Mouse (Mus musculus): ENCODE measurements at regions not wholly inside any gene's neighbourhood (a gene's known extent, or its start where the extent isn't known, plus 50 kb on each side); places are given as distances from the start of the nearest gene placed in this dataset.
A peak's percentile ranks its signal among the peaks of the same experiment; 100 is the strongest.

DNA sequence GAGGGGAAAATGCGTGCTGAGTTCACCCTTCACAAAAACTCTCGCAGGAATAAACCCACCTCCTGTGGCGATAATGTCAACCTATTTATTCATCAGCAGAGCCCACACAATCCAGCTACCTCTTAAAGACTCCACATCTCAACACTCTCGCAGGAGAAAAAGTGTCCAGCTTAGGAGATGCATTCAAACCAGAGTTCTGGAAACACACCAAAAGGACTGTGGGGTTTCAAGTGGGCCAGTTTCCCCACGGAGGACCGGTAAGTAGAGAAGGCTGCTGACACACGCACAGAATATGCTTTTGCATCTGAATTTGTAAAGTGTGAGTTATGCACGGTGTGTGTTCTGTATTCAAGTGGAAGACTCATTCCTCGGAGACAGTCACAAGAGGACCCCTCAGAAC, 164.0 kb downstream of the Rpap3 start:
- TF ChIP-seq CTCF (IDR thresholded peaks at IDR 0.05; ENCODE audit: low read depth): no peak
- H3K36me3 ChIP-seq (ENCODE audit: insufficient read depth): no peaks in the 10 kb centered on the region
- WGBS: 56% methylated on average over 9 of the region's 9 CpGs
- no peak overlapping the region for H3K4me2 ChIP-seq (ENCODE audit: low read depth)
- H3K9ac ChIP-seq: no peak overlapping the region
- H3K27me3 ChIP-seq (ENCODE audit: insufficient read depth, low read length): no peaks in the 10 kb centered on the region; the same call in 1 of the 2 replicates
- ATAC-seq (no peak), DNase-seq (no peak)
- no peaks in the 10 kb centered on the region for H3K4me1 ChIP-seq (ENCODE audit: insufficient read depth)
- no peaks in the 10 kb centered on the region for H3K9me3 ChIP-seq (ENCODE audit: low read length)
- no peak overlapping the region for H3K27ac ChIP-seq (ENCODE audit: low read depth, low read length)
- no peak overlapping the region for H3K4me3 ChIP-seq (ENCODE audit: low read depth, low read length)

DNA sequence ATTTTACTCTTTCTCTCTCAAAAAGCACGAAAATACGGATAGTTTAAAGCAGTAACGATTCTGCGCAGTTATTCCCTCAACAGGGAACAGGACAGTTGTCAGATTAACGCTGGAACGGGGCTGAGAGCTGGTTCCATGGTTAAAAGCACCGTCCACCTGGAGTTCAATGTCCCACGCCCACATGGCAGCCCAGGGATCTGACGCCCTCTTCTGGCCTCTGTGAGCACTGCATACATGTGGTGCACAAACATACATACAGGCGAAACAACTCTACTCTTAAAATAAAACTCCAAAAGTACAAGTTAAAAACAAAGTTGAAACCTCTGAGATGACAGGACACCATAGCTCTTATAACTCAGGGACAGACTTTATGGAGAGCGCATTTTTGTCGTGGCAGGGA, 169.5 kb downstream of the Rpap3 start:
- no peak overlapping the region for H3K9ac ChIP-seq
- DNase-seq: no peak
- no peaks in the 10 kb centered on the region for H3K9me3 ChIP-seq (ENCODE audit: low read length)
- WGBS: 88% methylated on average over 12 of the region's 12 CpGs
- H3K4me3 ChIP-seq (ENCODE audit: low read depth, low read length): no peak overlapping the region
- 0 out of 2 replicates have a peak, but pooled peaks cover 11% of the 10 kb centered on the region for H3K4me1 ChIP-seq (ENCODE audit: insufficient read depth)
- H3K27me3 ChIP-seq (ENCODE audit: insufficient read depth, low read length): no peaks in the 10 kb centered on the region; the same call in 1 of the 2 replicates
- no peak for ATAC-seq
- peak; percentile 32; the same call in 1 of the 2 replicates for TF ChIP-seq CTCF (IDR thresholded peaks at IDR 0.05; ENCODE audit: low read depth)
- H3K4me2 ChIP-seq (ENCODE audit: low read depth): no peak overlapping the region
- no peaks in the 10 kb centered on the region for H3K36me3 ChIP-seq (ENCODE audit: insufficient read depth)
- 0 out of 2 replicates have a peak overlapping the region, but pooled peaks have one; percentile 29 for H3K27ac ChIP-seq (ENCODE audit: low read depth, low read length)

DNA sequence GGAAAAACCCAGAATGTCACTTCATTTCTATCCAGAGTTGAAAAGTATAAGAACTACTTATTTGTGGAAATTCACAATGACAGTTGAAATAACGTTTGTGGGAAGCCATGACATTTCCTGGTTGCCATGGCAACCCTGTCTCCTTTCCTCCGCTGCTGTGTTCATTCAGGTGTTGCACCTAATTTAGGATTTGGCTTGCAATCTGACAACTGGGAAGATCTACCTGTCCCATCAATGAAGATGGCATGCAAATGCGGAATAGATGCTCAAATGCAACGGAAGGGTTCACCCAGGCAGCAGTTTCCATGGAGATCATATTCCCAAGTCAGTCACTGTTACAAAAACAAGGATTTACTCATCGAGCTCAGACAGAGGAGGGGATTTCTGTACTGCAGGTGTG, 170.7 kb downstream of the Rpap3 start:
- 45% methylated on average over 5 of the region's 5 CpGs for WGBS

DNA sequence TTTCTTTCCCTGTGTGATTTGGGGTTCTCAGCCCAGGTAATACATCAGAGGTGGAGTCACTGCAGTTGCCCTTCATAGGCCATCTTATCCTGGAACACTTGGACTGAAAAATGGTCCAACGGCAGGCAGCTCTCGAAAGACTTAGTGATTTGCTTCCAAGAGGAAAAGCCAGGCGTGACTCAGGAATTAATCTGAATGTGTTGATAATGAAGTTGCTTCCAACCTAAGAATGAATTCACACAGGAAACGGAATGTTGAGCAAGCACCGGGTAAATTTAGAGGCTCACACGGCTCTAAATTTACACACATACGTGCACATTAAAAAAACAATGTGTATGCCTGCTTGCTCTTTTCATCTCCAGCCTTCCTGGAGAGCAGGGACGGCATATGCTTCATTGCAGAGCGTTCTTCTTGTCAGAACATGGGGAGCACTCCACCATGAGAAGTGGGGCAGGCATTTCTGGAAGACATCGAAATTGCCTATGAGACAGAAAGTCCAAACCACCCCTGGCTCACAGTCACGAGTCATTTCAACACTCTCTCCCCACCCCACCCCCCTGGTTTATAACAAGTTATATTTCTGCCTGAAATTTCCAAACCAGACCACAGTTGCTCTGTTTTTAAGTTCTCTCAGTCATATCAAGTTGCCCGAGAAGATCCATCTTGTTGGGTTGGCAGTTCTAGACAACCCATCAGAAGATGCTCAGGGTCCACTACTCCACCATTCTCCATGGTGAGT, 171.9 kb downstream of the Rpap3 start:
- ATAC-seq (no peak), DNase-seq (peak; percentile 20)
- Histone ChIP-seq H3K4me3 (ENCODE audit: low read depth, low read length) (no peak overlapping the region), H3K27me3 (ENCODE audit: insufficient read depth, low read length) (no peaks in the 10 kb centered on the region), H3K9me3 (ENCODE audit: low read length) (no peaks in the 10 kb centered on the region), H3K9ac (no peak overlapping the region), H3K27ac (ENCODE audit: low read depth, low read length) (no peak overlapping the region), H3K4me2 (ENCODE audit: low read depth) (no peak overlapping the region), H3K36me3 (ENCODE audit: insufficient read depth) (no peaks in the 10 kb centered on the region), H3K4me1 (ENCODE audit: insufficient read depth) (0 out of 2 replicates have a peak, but pooled peaks cover 11% of the 10 kb centered on the region)
- WGBS: 73% methylated on average over 12 of the region's 12 CpGs
- no peak for TF ChIP-seq CTCF (IDR thresholded peaks at IDR 0.05; ENCODE audit: low read depth)

More for the DNA sequence above, 170.7 kb downstream of the Rpap3 start:
- H3K4me1 ChIP-seq (ENCODE audit: insufficient read depth): 0 out of 2 replicates have a peak, but pooled peaks cover 11% of the 10 kb centered on the region
- no peak overlapping the region for H3K4me2 ChIP-seq (ENCODE audit: low read depth)
- peak; percentile 76; the same call in 1 of the 2 replicates for ATAC-seq
- H3K9ac ChIP-seq: no peak overlapping the region
- no peaks in the 10 kb centered on the region; the same call in 1 of the 2 replicates for H3K27me3 ChIP-seq (ENCODE audit: insufficient read depth, low read length)
- no peaks in the 10 kb centered on the region for H3K36me3 ChIP-seq (ENCODE audit: insufficient read depth)
- DNase-seq: peak; percentile 81
- TF ChIP-seq CTCF (IDR thresholded peaks at IDR 0.05; ENCODE audit: low read depth): no peak
- H3K4me3 ChIP-seq (ENCODE audit: low read depth, low read length): no peak overlapping the region
- H3K27ac ChIP-seq (ENCODE audit: low read depth, low read length): peak overlapping the region; percentile 55
- no peaks in the 10 kb centered on the region for H3K9me3 ChIP-seq (ENCODE audit: low read length)

DNA sequence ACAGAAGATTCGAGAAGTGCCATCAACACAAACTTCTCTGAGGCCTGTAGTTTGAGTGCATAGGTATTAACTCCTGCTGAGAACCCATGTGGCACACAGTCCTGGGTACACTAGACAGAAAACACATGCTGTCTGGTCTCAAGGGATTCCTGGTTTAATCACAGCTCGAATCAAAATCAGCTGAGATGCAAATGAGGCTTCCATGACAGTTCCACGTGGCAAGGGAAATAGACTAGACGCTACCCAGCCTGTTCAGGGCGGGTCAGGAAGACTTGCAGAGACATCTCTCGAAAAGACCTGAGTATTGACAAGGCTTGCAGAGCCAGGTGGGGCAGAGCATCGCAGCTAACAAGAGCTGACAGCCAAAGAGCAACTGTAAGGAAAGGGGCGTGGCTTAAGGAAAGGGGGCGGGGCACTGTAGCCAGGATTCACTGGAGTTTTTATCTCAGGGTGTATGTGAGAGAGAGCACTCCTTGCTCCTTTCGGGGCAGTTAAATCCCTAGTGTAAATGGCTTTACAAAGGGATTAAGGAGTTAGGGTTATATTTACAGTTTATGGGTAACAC, 173.2 kb downstream of the Rpap3 start:
- no peaks in the 10 kb centered on the region for H3K36me3 ChIP-seq (ENCODE audit: insufficient read depth)
- DNase-seq: no peak
- no peak for TF ChIP-seq CTCF (IDR thresholded peaks at IDR 0.05; ENCODE audit: low read depth)
- no peak overlapping the region for H3K27ac ChIP-seq (ENCODE audit: low read depth, low read length)
- WGBS: 59% methylated on average over 10 of the region's 10 CpGs
- H3K4me1 ChIP-seq (ENCODE audit: insufficient read depth): 0 out of 2 replicates have a peak, but pooled peaks cover 11% of the 10 kb centered on the region
- no peak overlapping the region for H3K9ac ChIP-seq
- H3K27me3 ChIP-seq (ENCODE audit: insufficient read depth, low read length): no peaks in the 10 kb centered on the region
- no peak overlapping the region for H3K4me3 ChIP-seq (ENCODE audit: low read depth, low read length)
- H3K9me3 ChIP-seq (ENCODE audit: low read length): no peaks in the 10 kb centered on the region
- no peak overlapping the region for H3K4me2 ChIP-seq (ENCODE audit: low read depth)
- no peak for ATAC-seq

DNA sequence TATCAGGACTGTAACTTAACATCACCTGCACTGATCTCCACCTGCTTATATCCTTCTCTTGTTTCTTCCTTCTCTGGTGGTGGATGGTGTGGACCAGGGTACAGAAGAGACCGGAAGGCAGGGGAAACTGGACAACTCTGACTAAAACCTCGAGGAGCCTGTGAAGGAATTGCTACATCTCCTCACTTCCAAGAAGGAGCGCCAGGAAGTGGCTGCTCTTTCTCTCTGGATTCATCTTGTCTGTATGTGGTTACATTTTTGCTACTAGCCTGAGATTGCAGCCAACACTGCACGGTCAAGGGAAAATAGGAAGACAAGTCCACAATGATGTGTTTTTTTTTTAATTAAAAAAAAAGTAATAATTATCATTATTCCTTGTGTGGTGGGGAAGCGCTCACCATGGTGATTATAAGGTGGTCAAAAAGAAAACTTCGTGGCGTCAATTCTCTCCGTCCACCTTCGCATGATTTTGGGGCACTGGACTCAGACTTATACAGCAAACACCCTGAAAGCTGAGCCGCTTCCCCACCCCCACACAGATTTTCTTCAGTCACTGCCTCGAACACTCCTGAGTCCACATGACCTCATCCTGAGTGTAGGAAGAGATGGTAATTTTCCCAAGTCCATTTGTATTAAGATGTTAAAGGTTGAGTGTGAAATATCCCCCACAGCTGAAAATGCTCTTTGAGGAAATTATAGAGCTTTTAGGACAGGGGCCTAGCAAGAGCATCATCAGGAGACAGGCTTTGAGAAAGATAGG, 177.2 kb downstream of the Rpap3 start:
- TF ChIP-seq CTCF (IDR thresholded peaks at IDR 0.05; ENCODE audit: low read depth): no peak
- no peak overlapping the region for H3K4me3 ChIP-seq (ENCODE audit: low read depth, low read length)
- ATAC-seq (no peak), DNase-seq (no peak)
- H3K4me1 ChIP-seq (ENCODE audit: insufficient read depth): no peaks in the 10 kb centered on the region
- WGBS: 87% methylated on average over 11 of the region's 11 CpGs
- H3K9me3 ChIP-seq (ENCODE audit: low read length): no peaks in the 10 kb centered on the region
- H3K9ac ChIP-seq: no peak overlapping the region
- no peaks in the 10 kb centered on the region for H3K27me3 ChIP-seq (ENCODE audit: insufficient read depth, low read length)
- no peak overlapping the region for H3K4me2 ChIP-seq (ENCODE audit: low read depth)
- no peaks in the 10 kb centered on the region for H3K36me3 ChIP-seq (ENCODE audit: insufficient read depth)
- no peak overlapping the region for H3K27ac ChIP-seq (ENCODE audit: low read depth, low read length)
